Mouse (Mus musculus): ENCODE data around the gene Plekhh3. TPM values are rescaled to one million over a fixed set of nuclear protein-coding genes. Genes with fewer than 3 reads are reported as not detected.

The Plekhh3 gene
- 9.7 and 10.2 TPM in 2 replicates for polyA plus RNA-seq (2015; fragmentation: Nextera tagmentation; extraction: Ambion mirVana)

DNA sequence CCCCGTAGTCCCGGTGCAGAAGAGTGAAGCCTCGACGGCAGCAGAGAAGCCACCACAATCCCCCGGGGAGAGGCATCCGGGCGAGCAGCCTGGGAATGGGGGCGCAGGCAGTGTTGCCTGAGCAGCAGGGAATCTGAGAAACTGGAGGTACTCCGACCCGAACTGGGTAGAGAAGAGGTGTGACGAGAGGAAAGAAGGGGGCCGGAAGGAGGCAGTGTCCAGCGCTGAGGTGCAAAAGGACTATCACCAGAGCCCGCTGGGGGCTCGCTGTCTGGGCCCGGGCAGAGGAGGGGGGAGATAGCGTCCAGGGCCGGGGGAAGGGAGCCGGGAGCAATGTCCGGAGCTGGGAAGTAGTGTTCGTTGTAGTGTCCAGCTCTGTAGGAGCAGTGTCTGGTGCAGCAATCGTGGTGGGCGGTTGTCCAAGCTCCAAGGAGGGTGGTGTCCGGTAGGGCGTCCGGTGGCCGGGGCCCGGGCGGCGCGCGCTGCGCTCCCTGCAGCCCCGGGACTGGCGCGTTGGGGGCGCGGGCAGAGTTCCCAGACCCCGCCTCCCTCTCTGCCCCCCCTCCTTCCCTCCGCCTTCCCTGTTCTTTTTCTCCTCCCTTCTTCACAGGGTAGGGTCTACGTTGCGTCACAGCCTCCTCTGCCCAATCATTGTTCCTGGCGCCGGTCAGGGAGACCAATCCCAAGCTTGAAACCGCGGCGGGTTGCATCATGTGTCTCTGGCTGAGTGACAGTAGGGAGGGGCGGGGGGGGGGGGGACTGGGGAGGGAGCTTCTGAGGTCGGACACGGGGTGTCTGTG, at the start of gene Plekhh3:
Gene Plekhh3 (minus strand): TSS at position 541 of the 800 bp plus-strand sequence.
- WGBS, result under 1% methylated on average over 50 of the region's 50 CpGs
- peaks cover 78% of the 10 kb centered on the region for H3K27me3 ChIP-seq
- H3K27ac ChIP-seq, result peak within 1 kb of the TSS; percentile 87

GRCm38 (mm10) chr11:101220853-101221252, 49.7 kb upstream of the Plekhh3 start:
- Histone ChIP-seq H3K9ac (no peak overlapping the region), H3K4me3 (no peak overlapping the region), H3K27me3 (no peaks in the 10 kb centered on the region), H3K27ac (no peak overlapping the region), H3K4me1 (peaks cover 16% of the 10 kb centered on the region), H3K4me2 (no peak overlapping the region), H3K36me3 (peaks cover 19% of the 10 kb centered on the region), H3K9me3 (no peaks in the 10 kb centered on the region)
- ATAC-seq (ENCODE audit: insufficient number of reproducible peaks, insufficient read depth, low FRiP score, low TSS enrichment, low read depth), result no peak
- WGBS, result 60% methylated on average over 2 of the region's 2 CpGs

More for the DNA sequence above, at the start of gene Plekhh3:
- Histone ChIP-seq H3K9ac (peak within 1 kb of the TSS; percentile 79), H3K9me3 (no peaks in the 10 kb centered on the region), H3K4me2 (peak within 1 kb of the TSS; percentile 92), H3K36me3 (peaks cover 18% of the 10 kb centered on the region), H3K4me3 (peak within 1 kb of the TSS; percentile 76), H3K4me1 (peaks cover 66% of the 10 kb centered on the region)
- peak; percentile 94 for ATAC-seq (ENCODE audit: insufficient number of reproducible peaks, insufficient read depth, low FRiP score, low TSS enrichment, low read depth)

DNA sequence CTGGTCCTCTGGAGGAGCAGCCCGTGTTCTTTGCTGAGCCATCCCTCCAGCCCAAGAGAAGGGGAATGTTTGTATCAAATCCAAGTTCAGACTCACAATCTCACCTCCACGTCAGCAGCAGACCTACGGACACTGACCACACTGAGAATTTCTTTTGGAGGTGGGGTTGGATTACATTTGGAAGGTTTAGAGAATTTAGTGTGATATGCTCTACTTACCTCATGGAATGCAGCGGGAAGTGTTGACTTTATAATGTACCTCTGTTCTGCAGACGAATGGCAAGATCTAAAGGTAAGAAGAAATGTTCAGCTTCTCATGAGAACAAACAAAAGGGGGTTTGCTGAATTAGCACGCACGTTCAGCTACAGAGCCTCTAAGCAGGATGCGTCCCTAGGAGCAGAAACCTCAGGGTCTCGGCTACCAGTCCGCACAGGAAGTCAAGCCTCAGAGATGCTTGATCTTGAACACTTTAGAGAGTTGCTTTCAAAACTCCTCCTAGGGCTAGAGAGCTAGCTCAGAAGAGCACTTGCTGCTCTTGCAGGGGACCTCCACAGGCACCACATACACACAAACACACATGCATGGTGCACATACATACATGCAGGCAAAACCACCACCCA, 47.4 kb upstream of the Plekhh3 start:
- Histone ChIP-seq H3K4me2 (no peak overlapping the region), H3K27ac (no peak overlapping the region), H3K9me3 (no peaks in the 10 kb centered on the region), H3K36me3 (peaks cover 41% of the 10 kb centered on the region), H3K4me1 (no peaks in the 10 kb centered on the region), H3K27me3 (no peaks in the 10 kb centered on the region), H3K9ac (no peak overlapping the region), H3K4me3 (no peak overlapping the region)
- 79% methylated on average over 10 of the region's 10 CpGs for WGBS
- no peak for ATAC-seq (ENCODE audit: insufficient number of reproducible peaks, insufficient read depth, low FRiP score, low TSS enrichment, low read depth)

GRCm38 (mm10) chr11:101216936-101217335, 45.8 kb upstream of the Plekhh3 start:
- Histone ChIP-seq H3K4me3 (no peak overlapping the region), H3K4me2 (no peak overlapping the region), H3K36me3 (peaks cover 49% of the 10 kb centered on the region), H3K4me1 (no peaks in the 10 kb centered on the region), H3K9ac (no peak overlapping the region), H3K27me3 (no peaks in the 10 kb centered on the region), H3K27ac (no peak overlapping the region), H3K9me3 (no peaks in the 10 kb centered on the region)
- 84% methylated on average over 5 of the region's 5 CpGs for WGBS
- no peak for ATAC-seq (ENCODE audit: insufficient number of reproducible peaks, insufficient read depth, low FRiP score, low TSS enrichment, low read depth)

GRCm38 (mm10) chr11:101211970-101212369, 40.8 kb upstream of the Plekhh3 start:
- Histone ChIP-seq H3K9me3 (no peaks in the 10 kb centered on the region), H3K4me2 (no peak overlapping the region), H3K9ac (no peak overlapping the region), H3K27ac (no peak overlapping the region), H3K4me1 (no peaks in the 10 kb centered on the region), H3K36me3 (peaks cover 74% of the 10 kb centered on the region), H3K27me3 (no peaks in the 10 kb centered on the region), H3K4me3 (no peak overlapping the region)
- 39% methylated on average over 3 of the region's 3 CpGs for WGBS
- no peak for ATAC-seq (ENCODE audit: insufficient number of reproducible peaks, insufficient read depth, low FRiP score, low TSS enrichment, low read depth)

DNA sequence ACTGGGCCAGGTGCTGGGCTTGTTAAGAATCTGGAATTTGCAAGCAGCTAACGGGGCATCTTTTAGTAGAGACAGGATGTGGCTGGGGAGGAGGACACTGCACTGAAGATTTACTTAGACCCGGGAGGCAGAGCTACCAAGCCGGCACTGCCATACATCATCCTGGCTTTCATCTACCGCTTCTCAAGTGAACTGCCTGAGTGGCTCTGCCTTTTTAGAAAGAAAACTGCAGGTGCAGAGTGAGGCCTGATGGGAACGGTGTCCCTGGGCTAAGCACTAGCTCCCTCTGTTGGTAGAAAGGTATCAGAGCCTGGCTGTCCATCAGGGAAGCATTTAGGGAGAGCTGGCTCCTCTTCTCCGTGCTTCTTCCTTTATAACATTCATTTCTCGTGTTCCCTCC, 29.8 kb upstream of the Plekhh3 start:
- Histone ChIP-seq H3K9ac (no peak overlapping the region), H3K27me3 (no peaks in the 10 kb centered on the region), H3K4me1 (no peaks in the 10 kb centered on the region), H3K36me3 (peaks cover 75% of the 10 kb centered on the region), H3K4me3 (no peak overlapping the region), H3K9me3 (no peaks in the 10 kb centered on the region), H3K4me2 (no peak overlapping the region), H3K27ac (no peak overlapping the region)
- ATAC-seq (ENCODE audit: insufficient number of reproducible peaks, insufficient read depth, low FRiP score, low TSS enrichment, low read depth), result no peak
- 31% methylated on average over 7 of the region's 7 CpGs for WGBS

- Histone ChIP-seq H3K36me3 (peaks cover 86% of the 10 kb centered on the region), H3K4me3 (no peak overlapping the region), H3K4me1 (no peaks in the 10 kb centered on the region), H3K27ac (no peak overlapping the region), H3K9me3 (no peaks in the 10 kb centered on the region), H3K9ac (no peak overlapping the region), H3K4me2 (no peak overlapping the region), H3K27me3 (no peaks in the 10 kb centered on the region)
- ATAC-seq (ENCODE audit: insufficient number of reproducible peaks, insufficient read depth, low FRiP score, low TSS enrichment, low read depth), result no peak
- 87% methylated on average over 3 of the region's 3 CpGs for WGBS
These were observed 28.4 kb upstream of the Plekhh3 start for GRCm38 (mm10) chr11:101199555-101199954.

GRCm38 (mm10) chr11:101196175-101196574, 25.0 kb upstream of the Plekhh3 start:
- Histone ChIP-seq H3K36me3 (peaks cover 86% of the 10 kb centered on the region), H3K4me3 (no peak overlapping the region), H3K4me1 (0 out of 2 replicates have a peak, but pooled peaks cover 3% of the 10 kb centered on the region), H3K9ac (no peak overlapping the region), H3K27ac (no peak overlapping the region), H3K9me3 (no peaks in the 10 kb centered on the region), H3K4me2 (no peak overlapping the region), H3K27me3 (no peaks in the 10 kb centered on the region)
- ATAC-seq (ENCODE audit: insufficient number of reproducible peaks, insufficient read depth, low FRiP score, low TSS enrichment, low read depth), result no peak
- WGBS, result 90% methylated on average over 8 of the region's 8 CpGs

DNA sequence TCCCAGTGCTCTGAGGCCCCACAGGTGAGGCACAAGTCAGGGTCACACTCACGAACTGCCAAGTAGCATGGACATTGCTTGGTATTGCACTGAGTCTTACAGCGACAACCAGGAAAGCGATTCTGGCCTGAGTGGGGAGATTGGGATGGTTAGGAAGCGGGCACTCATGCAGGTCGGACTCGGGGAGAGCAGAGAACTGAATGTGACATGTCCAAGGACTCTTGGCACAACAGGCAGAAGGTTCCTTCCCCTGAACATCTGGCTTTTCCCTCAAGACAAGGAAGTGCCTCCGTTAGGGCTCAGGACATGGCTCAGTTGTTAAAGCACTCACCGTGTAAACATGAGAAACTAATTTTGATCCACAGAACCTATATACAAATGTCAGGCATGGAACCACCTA, 24.4 kb upstream of the Plekhh3 start:
- Histone ChIP-seq H3K4me1 (peaks cover 8% of the 10 kb centered on the region), H3K27me3 (no peaks in the 10 kb centered on the region), H3K9ac (no peak overlapping the region), H3K4me3 (no peak overlapping the region), H3K4me2 (no peak overlapping the region), H3K36me3 (peaks cover 83% of the 10 kb centered on the region), H3K9me3 (no peaks in the 10 kb centered on the region), H3K27ac (no peak overlapping the region)
- ATAC-seq (ENCODE audit: insufficient number of reproducible peaks, insufficient read depth, low FRiP score, low TSS enrichment, low read depth), result no peak
- WGBS, result 85% methylated on average over 8 of the region's 8 CpGs

- WGBS, result 73% methylated on average over 1 of the region's 1 CpGs
- Histone ChIP-seq H3K27ac (no peak overlapping the region), H3K27me3 (no peaks in the 10 kb centered on the region), H3K36me3 (peaks cover 78% of the 10 kb centered on the region), H3K4me2 (no peak overlapping the region), H3K9ac (no peak overlapping the region), H3K4me3 (no peak overlapping the region), H3K4me1 (peaks cover 12% of the 10 kb centered on the region), H3K9me3 (no peaks in the 10 kb centered on the region)
- ATAC-seq (ENCODE audit: insufficient number of reproducible peaks, insufficient read depth, low FRiP score, low TSS enrichment, low read depth), result no peak
These were observed 23.9 kb upstream of the Plekhh3 start for GRCm38 (mm10) chr11:101195101-101195500.

- Histone ChIP-seq H3K4me3 (no peak overlapping the region), H3K36me3 (peaks cover 74% of the 10 kb centered on the region)
- WGBS, result 85% methylated on average over 6 of the region's 6 CpGs
These were observed 23.5 kb upstream of the Plekhh3 start for GRCm38 (mm10) chr11:101194643-101195042.

GRCm38 (mm10) chr11:101194137-101194536, 23.0 kb upstream of the Plekhh3 start:
- ATAC-seq (ENCODE audit: insufficient number of reproducible peaks, insufficient read depth, low FRiP score, low TSS enrichment, low read depth), result no peak
- Histone ChIP-seq H3K9me3 (no peaks in the 10 kb centered on the region), H3K36me3 (peaks cover 69% of the 10 kb centered on the region), H3K27me3 (no peaks in the 10 kb centered on the region), H3K4me2 (no peak overlapping the region), H3K4me3 (no peak overlapping the region), H3K4me1 (peaks cover 22% of the 10 kb centered on the region), H3K27ac (no peak overlapping the region), H3K9ac (no peak overlapping the region)
- WGBS, result 88% methylated on average over 5 of the region's 5 CpGs

More at GRCm38 (mm10) chr11:101194643-101195042, 23.5 kb upstream of the Plekhh3 start:
- Histone ChIP-seq H3K4me1 (peaks cover 17% of the 10 kb centered on the region), H3K9ac (no peak overlapping the region), H3K4me2 (no peak overlapping the region), H3K27me3 (no peaks in the 10 kb centered on the region), H3K9me3 (no peaks in the 10 kb centered on the region), H3K27ac (no peak overlapping the region)
- ATAC-seq (ENCODE audit: insufficient number of reproducible peaks, insufficient read depth, low FRiP score, low TSS enrichment, low read depth), result no peak
